Mouse (Mus musculus) frontal cortex, postnatal 10 days (tissue): ENCODE results near the gene Nsmce4a.
A peak's percentile ranks its signal among the peaks of the same experiment; 100 is the strongest.
"Not testable (repeated sequence)": the region's sequence is repeated elsewhere in the genome, so short reads cannot be mapped to it uniquely, and the experiment has no call there.

Experiments
- DNase-seq, 2 experiments: peaks; one replicate each; pipeline ENCODE4 v3.0.0; 2022; ENCODE audit warnings: low spot score in 2 of 2, mixed read lengths in 1 of 2

Nsmce4a gene

GRCm38 (mm10) chr7:130535174-130535573 lies 37.7 kb downstream of the Nsmce4a start:
- no peak for DNase-seq

- peak; percentile 59 to 80 for DNase-seq
Measured at GRCm38 (mm10) chr7:130533316-130534260, 39.3 kb downstream of the Nsmce4a start.

- DNase-seq = not testable (repeated sequence)
Measured at GRCm38 (mm10) chr7:130531138-130531537, 41.8 kb downstream of the Nsmce4a start.

- no peak for DNase-seq
Measured at GRCm38 (mm10) chr7:130527306-130527705, 45.6 kb downstream of the Nsmce4a start.

GRCm38 (mm10) chr7:130523451-130523850 lies 49.5 kb downstream of the Nsmce4a start:
- DNase-seq = no peak

GRCm38 (mm10) chr7:130520812-130521422 lies 52.0 kb downstream of the Nsmce4a start:
- no peak for DNase-seq

GRCm38 (mm10) chr7:130520049-130520425 lies 52.9 kb downstream of the Nsmce4a start, which contains the start of gene Ate1:
Gene Ate1 (minus strand): TSS chr7:130520369.
- DNase-seq = no peak

GRCm38 (mm10) chr7:130519096-130520048 lies 53.5 kb downstream of the Nsmce4a start:
- DNase-seq = peak; percentile 96 to 98

GRCm38 (mm10) chr7:130518213-130519095 lies 54.5 kb downstream of the Nsmce4a start:
- no peak for DNase-seq

GRCm38 (mm10) chr7:130510243-130510642 lies 62.7 kb downstream of the Nsmce4a start:
- DNase-seq = no peak

- no peak for DNase-seq
Measured at GRCm38 (mm10) chr7:130503006-130503405, 69.9 kb downstream of the Nsmce4a start.

GRCm38 (mm10) chr7:130501499-130501898 lies 71.4 kb downstream of the Nsmce4a start:
- DNase-seq = no peak

- DNase-seq = no peak
Measured at GRCm38 (mm10) chr7:130493346-130493745, 79.6 kb downstream of the Nsmce4a start.

GRCm38 (mm10) chr7:130492026-130492425 lies 80.9 kb downstream of the Nsmce4a start:
- no peak for DNase-seq
